Mouse (Mus musculus) ES-E14 (cell line): Measurements from ENCODE around the gene Bri3. TPM values are rescaled to one million over a fixed set of nuclear protein-coding genes. Genes with fewer than 3 reads are reported as not detected.

Experiments
- DNase-seq: peaks from one replicate; pipeline ENCODE4 v3.0.0-alpha.2; 2013; ENCODE audit warnings: low read depth, low spot score
- H3K27ac ChIP-seq: 2 replicates; pipeline ENCODE4 v1.5.1; 2012; ENCODE audit warnings: low read depth, mild to moderate bottlenecking, low read length, moderate library complexity, mixed read lengths; ENCODE audit not compliant: poor library complexity, insufficient read depth, severe bottlenecking
- H3K36me3 ChIP-seq: 2 replicates; pipeline ENCODE4 v1.6.1; 2012; ENCODE audit warnings: mild to moderate bottlenecking, low read length, moderate library complexity, mixed read lengths; ENCODE audit not compliant: control insufficient read depth, poor library complexity, insufficient read depth, severe bottlenecking
- H3K4me1 ChIP-seq, 2 experiments: fragments of 150-350 bp in 1 of 2; sonication (generic) in 1 of 2; 2 replicates each; pipeline ENCODE4 v1.6.1; 2012; ENCODE audit warnings: low read length in 2 of 2, mild to moderate bottlenecking in 1 of 2, mixed read lengths in 1 of 2; ENCODE audit not compliant: control insufficient read depth in 2 of 2, insufficient read depth in 2 of 2, poor library complexity in 1 of 2
- H3K4me3 ChIP-seq, 2 experiments: fragments of 150-350 bp in 1 of 2; sonication (generic) in 1 of 2; 2 replicates each; pipeline ENCODE4 v1.5.1; 2012; ENCODE audit warnings: low read length in 2 of 2, low read depth in 1 of 2, mild to moderate bottlenecking in 1 of 2, mixed read lengths in 1 of 2; ENCODE audit not compliant: insufficient read depth in 1 of 2, poor library complexity in 1 of 2, severe bottlenecking in 1 of 2
- H3K9ac ChIP-seq: 2 replicates; pipeline ENCODE4 v1.6.1; 2012; ENCODE audit warnings: low read depth, mild to moderate bottlenecking, low read length, mixed read lengths; ENCODE audit not compliant: poor library complexity, insufficient read depth, severe bottlenecking
- H3K9me3 ChIP-seq: fragments of 150-350 bp; sonication (generic); 2 replicates; pipeline ENCODE4 v1.6.1; 2012; ENCODE audit warnings: low read depth, mild to moderate bottlenecking, low read length; ENCODE audit not compliant: control insufficient read depth, insufficient read depth
- CHD2 ChIP-seq: IDR thresholded peaks from 2 replicates; pipeline ENCODE4 v1.6.1; 2014; ENCODE audit warnings: mild to moderate bottlenecking, low read depth, low read length, inconsistent platforms
- HCFC1 ChIP-seq: IDR thresholded peaks from 2 replicates; pipeline ENCODE4 v1.6.1; 2012; ENCODE audit warnings: low read length, inconsistent platforms, borderline replicate concordance; ENCODE audit not compliant: insufficient read depth
- MAFK ChIP-seq: IDR thresholded peaks from 2 replicates; pipeline ENCODE4 v1.6.1; 2014; ENCODE audit warnings: mild to moderate bottlenecking, low read depth, low read length, inconsistent platforms; ENCODE audit not compliant: insufficient read depth
- ZC3H11A ChIP-seq: IDR thresholded peaks from 2 replicates; pipeline ENCODE4 v1.6.1; 2012; ENCODE audit warnings: low read depth, mild to moderate bottlenecking, inconsistent platforms, low read length, borderline replicate concordance
- ZNF384 ChIP-seq: IDR thresholded peaks from 2 replicates; pipeline ENCODE4 v1.6.1; 2012; ENCODE audit warnings: low read depth, low read length, inconsistent platforms
- in situ Hi-C, 2 experiments: fragments of 600-800 bp; cut with MboI; formaldehyde crosslinking; loops; one replicate each; pipeline ENCODE4 v1.15.1; 2025; ENCODE audit warnings: low sequenced_read_pairs in 2 of 2, inconsistent platforms in 1 of 2; ENCODE audit not compliant: unreplicated experiment in 2 of 2
- total RNA-seq: library from RNA; depleted of rRNA; stranded (reverse); fragments of 300-350 nt; gene quantifications from 2 replicates; pipeline ENCODE4 v1.2.3, GENCODE M21; 2012

The Bri3 gene
- total RNA-seq, 1 experiment: 26.4 TPM

GRCm38 (mm10) chr5:144261309-144261708 is 17.1 kb downstream of the Bri3 start:
- no peak for DNase-seq
- Histone ChIP-seq H3K4me3 (no peak overlapping the region), H3K9me3 (no peaks in the 10 kb centered on the region), H3K36me3 (peaks cover 45% of the 10 kb centered on the region), H3K9ac (no peak overlapping the region), H3K27ac (no peak overlapping the region), H3K4me1 (peaks cover 0 to 48% of the 10 kb centered on the region in 2 experiments; a peak in 2 of 4 replicates)
- in situ Hi-C loops: no loop called here
- no peak for TF ChIP-seq ZC3H11A

- Histone ChIP-seq H3K27ac (no peak overlapping the region), H3K4me1 (peaks cover 0 to 45% of the 10 kb centered on the region in 2 experiments; a peak in 2 of 4 replicates), H3K4me3 (no peak overlapping the region), H3K9ac (no peak overlapping the region), H3K9me3 (no peaks in the 10 kb centered on the region), H3K36me3 (peaks cover 49% of the 10 kb centered on the region)
- DNase-seq: no peak
- TF ChIP-seq CHD2: no peak
- TF ChIP-seq ZC3H11A: no peak
- TF ChIP-seq MAFK: no peak
- no peak for TF ChIP-seq ZNF384
- no peak for TF ChIP-seq HCFC1
- in situ Hi-C loops: no loop called here
Observed at GRCm38 (mm10) chr5:144261829-144262228, 17.6 kb downstream of the Bri3 start.

DNA sequence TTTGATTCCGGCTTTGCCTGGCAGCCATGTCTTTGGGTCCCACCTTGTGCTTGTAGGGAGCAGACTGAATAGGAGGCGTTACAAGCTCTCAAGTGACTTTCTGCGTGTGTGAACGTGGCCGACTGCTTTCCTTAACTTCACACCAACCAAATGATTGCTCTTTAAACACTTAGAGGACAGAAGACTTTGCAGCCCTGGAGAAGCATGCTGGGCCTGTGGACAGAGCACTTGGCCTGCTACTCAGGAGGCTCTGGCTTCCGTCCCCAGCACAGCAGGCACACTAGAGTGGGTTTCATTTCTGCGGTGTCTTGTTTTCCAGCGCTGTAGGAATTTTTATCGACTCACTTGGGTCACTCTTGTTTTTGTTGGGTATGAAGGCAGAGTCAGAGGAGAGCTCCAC is 18.8 kb downstream of the Bri3 start:
- no peak for DNase-seq
- TF ChIP-seq CHD2 (no peak), MAFK (no peak), ZNF384 (no peak), HCFC1 (no peak), ZC3H11A (no peak)
- Histone ChIP-seq H3K36me3 (peaks cover 46% of the 10 kb centered on the region), H3K4me3 (no peak overlapping the region), H3K27ac (no peak overlapping the region), H3K4me1 (peaks cover 0 to 33% of the 10 kb centered on the region in 2 experiments; a peak in 2 of 4 replicates), H3K9ac (no peak overlapping the region), H3K9me3 (no peaks in the 10 kb centered on the region)
- in situ Hi-C loops: no loop called here

GRCm38 (mm10) chr5:144263496-144263895 is 19.3 kb downstream of the Bri3 start:
- H3K36me3 ChIP-seq: peaks cover 42% of the 10 kb centered on the region
- H3K27ac ChIP-seq: no peak overlapping the region; the same call in 1 of the 2 replicates

DNA sequence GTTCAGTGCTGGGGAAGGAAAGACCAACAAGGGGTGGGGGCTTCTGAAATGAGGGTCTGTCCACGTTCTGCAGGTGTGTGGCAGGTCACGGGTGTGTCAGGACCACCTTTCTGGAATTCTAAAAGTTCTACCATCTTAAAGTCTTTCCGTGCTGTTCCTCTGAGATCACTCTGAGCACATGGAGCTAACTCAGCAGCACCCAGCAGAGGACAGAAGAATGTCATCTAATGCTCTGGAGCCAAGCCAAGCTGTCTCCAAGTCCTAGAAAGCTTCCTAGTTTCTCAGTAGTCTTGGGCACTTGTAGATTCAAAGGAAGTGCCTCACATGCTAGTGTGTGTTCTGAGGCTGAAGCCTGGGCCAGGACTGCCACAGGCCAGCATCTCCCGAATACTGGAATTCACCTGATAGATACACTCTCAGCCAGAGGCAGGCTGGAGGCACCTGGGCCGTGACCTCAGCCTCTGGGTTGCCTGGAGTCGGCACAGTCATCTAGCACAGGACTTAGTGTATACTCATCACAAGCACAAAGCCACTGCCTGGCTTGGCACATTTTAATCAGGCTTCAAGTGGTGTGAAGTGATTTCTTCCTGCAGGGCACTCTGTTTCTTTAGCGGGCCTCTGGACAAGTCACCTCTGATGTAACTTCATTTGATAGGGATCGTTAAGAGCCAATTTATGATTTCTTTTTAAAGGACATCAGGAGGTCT is 23.5 kb downstream of the Bri3 start:
- in situ Hi-C loops: no loop called here

More at GRCm38 (mm10) chr5:144263496-144263895, 19.3 kb downstream of the Bri3 start:
- no peak for DNase-seq
- H3K4me1 ChIP-seq: peaks cover 0 to 28% of the 10 kb centered on the region in 2 experiments; a peak in 2 of 4 replicates
- H3K9me3 ChIP-seq: no peaks in the 10 kb centered on the region
- in situ Hi-C loops: no loop called here
- TF ChIP-seq ZNF384: no peak
- no peak for TF ChIP-seq CHD2
- no peak for TF ChIP-seq HCFC1
- no peak for TF ChIP-seq MAFK
- TF ChIP-seq ZC3H11A: no peak
- no peak overlapping the region for H3K4me3 ChIP-seq
- H3K9ac ChIP-seq: no peak overlapping the region

More for the DNA sequence above, 23.5 kb downstream of the Bri3 start:
- Histone ChIP-seq H3K4me1 (peaks cover 0 to 15% of the 10 kb centered on the region in 2 experiments; a peak in 2 of 4 replicates), H3K36me3 (peaks cover 22% of the 10 kb centered on the region; the same call in 1 of the 2 replicates), H3K9ac (no peak overlapping the region), H3K9me3 (no peaks in the 10 kb centered on the region), H3K27ac (no peak overlapping the region), H3K4me3 (no peak overlapping the region)
- TF ChIP-seq HCFC1 (no peak), ZC3H11A (0 out of 2 replicates have a peak, but pooled peaks have one; percentile 15), MAFK (no peak), ZNF384 (no peak), CHD2 (no peak)
- DNase-seq: no peak
